Mouse (Mus musculus): ENCODE results near the gene Kpnb1.
A peak's percentile ranks its signal among the peaks of the same experiment; 100 is the strongest.

The Kpnb1 gene

DNA sequence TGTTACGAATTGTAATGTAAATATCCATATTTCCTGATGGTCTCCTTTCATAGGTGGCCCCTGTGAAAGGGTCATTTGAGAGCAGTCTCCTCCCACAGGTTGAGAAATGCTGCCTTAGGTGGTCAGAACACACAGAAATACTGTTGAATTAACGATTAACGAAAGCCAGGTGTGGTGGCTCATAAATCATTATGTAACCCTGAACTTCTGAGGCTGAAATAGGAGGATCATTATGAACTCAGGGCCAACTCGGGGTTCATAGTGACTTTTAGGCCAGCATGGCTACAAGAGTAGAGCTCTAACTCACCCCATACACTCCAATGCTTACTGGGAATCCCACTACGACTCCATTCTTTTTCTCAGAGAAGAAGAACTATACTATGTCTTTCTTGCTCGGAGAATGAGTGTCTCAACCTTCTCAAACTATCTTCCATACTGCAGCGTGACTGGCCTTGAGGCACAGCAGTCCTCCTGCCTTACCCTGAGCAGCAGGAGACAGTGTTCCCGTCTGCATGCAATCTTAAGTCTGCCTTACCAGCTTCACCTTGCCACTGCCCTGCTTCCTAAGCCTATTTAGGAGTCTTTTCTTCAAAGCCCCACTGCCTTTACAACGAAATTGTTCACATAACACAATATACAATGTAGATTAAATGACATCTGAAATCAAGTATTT lies 23.2 kb upstream of the Kpnb1 start:
- Histone ChIP-seq H3K4me3 (replicated peaks; ENCODE audit: low read length) (no peak overlapping the region), H3K9me3 (ENCODE audit: low read length) (no peaks in the 10 kb centered on the region), H3K4me1 (replicated peaks; ENCODE audit: low read depth, low read length) (peaks cover 73% of the 10 kb centered on the region), H3K36me3 (ENCODE audit: insufficient read depth, low read length) (peaks cover 99% of the 10 kb centered on the region), H3K27me3 (ENCODE audit: insufficient read depth, low read length) (no peaks in the 10 kb centered on the region)
- TF ChIP-seq NANOG (IDR thresholded peaks at IDR 0.05; ENCODE audit: borderline replicate concordance, low read length) (no peak), CTCF (conservative IDR thresholded peaks at IDR 0.05; ENCODE audit: low read length) (no peak), POU5F1 (IDR thresholded peaks at IDR 0.05; ENCODE audit: borderline replicate concordance, low read length) (no peak)

DNA sequence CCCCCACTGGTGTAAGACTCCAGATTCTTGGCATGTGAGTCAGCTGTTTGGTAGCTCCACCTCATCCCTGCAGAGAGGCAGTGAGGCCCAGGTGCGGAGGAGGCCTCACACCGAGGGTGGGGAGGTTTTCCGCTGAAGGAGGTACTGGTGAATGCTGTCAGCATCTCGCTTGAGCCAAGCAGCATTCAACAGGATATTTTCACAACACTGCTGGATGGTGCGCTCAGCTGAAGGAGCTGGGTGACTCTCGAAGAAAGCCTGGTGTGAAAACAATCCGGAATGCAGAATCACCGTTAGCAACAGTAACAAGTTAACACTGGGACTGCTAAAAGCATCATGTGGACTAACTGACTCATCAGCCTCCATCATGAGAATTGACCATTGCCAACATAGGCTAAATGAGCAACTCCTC lies 19.3 kb upstream of the Kpnb1 start:
- Histone ChIP-seq H3K36me3 (ENCODE audit: insufficient read depth, low read length) (peaks cover 62% of the 10 kb centered on the region), H3K27me3 (ENCODE audit: insufficient read depth, low read length) (no peaks in the 10 kb centered on the region), H3K9me3 (ENCODE audit: low read length) (no peaks in the 10 kb centered on the region), H3K4me1 (replicated peaks; ENCODE audit: low read depth, low read length) (peaks cover 63% of the 10 kb centered on the region), H3K4me3 (replicated peaks; ENCODE audit: low read length) (no peak overlapping the region)
- no peak for TF ChIP-seq POU5F1 (IDR thresholded peaks at IDR 0.05; ENCODE audit: borderline replicate concordance, low read length)
- no peak for TF ChIP-seq CTCF (conservative IDR thresholded peaks at IDR 0.05; ENCODE audit: low read length)
- TF ChIP-seq NANOG (IDR thresholded peaks at IDR 0.05; ENCODE audit: borderline replicate concordance, low read length), result no peak

- Histone ChIP-seq H3K4me3 (replicated peaks; ENCODE audit: low read length) (no peak overlapping the region), H3K27me3 (ENCODE audit: insufficient read depth, low read length) (no peaks in the 10 kb centered on the region; the same call in 1 of the 2 replicates), H3K36me3 (ENCODE audit: insufficient read depth, low read length) (no peaks in the 10 kb centered on the region), H3K4me1 (replicated peaks; ENCODE audit: low read depth, low read length) (peaks cover 42% of the 10 kb centered on the region), H3K9me3 (ENCODE audit: low read length) (no peaks in the 10 kb centered on the region)
- no peak for TF ChIP-seq NANOG (IDR thresholded peaks at IDR 0.05; ENCODE audit: borderline replicate concordance, low read length)
- TF ChIP-seq POU5F1 (IDR thresholded peaks at IDR 0.05; ENCODE audit: borderline replicate concordance, low read length), result no peak
- TF ChIP-seq CTCF (conservative IDR thresholded peaks at IDR 0.05; ENCODE audit: low read length), result no peak
Measured at GRCm38 (mm10) chr11:97199519-97199918, 11.8 kb upstream of the Kpnb1 start.

- Histone ChIP-seq H3K4me3 (replicated peaks; ENCODE audit: low read length) (no peak overlapping the region), H3K9me3 (ENCODE audit: low read length) (no peaks in the 10 kb centered on the region), H3K27me3 (ENCODE audit: insufficient read depth, low read length) (no peaks in the 10 kb centered on the region; the same call in 1 of the 2 replicates), H3K4me1 (replicated peaks; ENCODE audit: low read depth, low read length) (peaks cover 46% of the 10 kb centered on the region), H3K36me3 (ENCODE audit: insufficient read depth, low read length) (no peaks in the 10 kb centered on the region)
- TF ChIP-seq POU5F1 (IDR thresholded peaks at IDR 0.05; ENCODE audit: borderline replicate concordance, low read length) (no peak), CTCF (conservative IDR thresholded peaks at IDR 0.05; ENCODE audit: low read length) (peak; percentile 95), NANOG (IDR thresholded peaks at IDR 0.05; ENCODE audit: borderline replicate concordance, low read length) (no peak)
Measured at GRCm38 (mm10) chr11:97198601-97199000, 10.9 kb upstream of the Kpnb1 start.

DNA sequence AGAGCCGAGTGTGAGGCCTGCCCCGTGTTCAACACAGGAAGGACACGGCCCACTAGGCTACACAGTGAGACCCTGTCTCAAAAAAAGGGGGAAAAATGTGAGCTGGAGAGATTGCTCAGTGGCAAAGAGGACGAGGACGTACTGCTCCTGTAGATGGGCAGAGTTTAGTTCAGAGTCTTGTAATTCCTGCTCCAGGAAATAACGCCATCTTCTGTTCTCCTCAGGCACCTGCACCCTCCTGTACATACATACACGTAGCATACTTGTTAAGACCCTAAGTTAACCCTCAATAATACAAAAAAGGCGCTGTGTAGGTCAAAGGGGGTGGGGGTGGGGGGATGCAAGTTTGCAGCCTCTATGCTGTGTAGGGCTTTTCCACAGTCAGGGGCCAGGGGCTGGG lies 9.3 kb upstream of the Kpnb1 start:
- peaks cover 58% of the 10 kb centered on the region for H3K4me1 ChIP-seq (replicated peaks; ENCODE audit: low read depth, low read length)
- TF ChIP-seq POU5F1 (IDR thresholded peaks at IDR 0.05; ENCODE audit: borderline replicate concordance, low read length) (no peak), CTCF (conservative IDR thresholded peaks at IDR 0.05; ENCODE audit: low read length) (peak; percentile 41)
- no peaks in the 10 kb centered on the region; the same call in 1 of the 2 replicates for H3K27me3 ChIP-seq (ENCODE audit: insufficient read depth, low read length)
- no peaks in the 10 kb centered on the region for H3K9me3 ChIP-seq (ENCODE audit: low read length)
- no peaks in the 10 kb centered on the region for H3K36me3 ChIP-seq (ENCODE audit: insufficient read depth, low read length)
- peak overlapping the region; percentile 46 for H3K4me3 ChIP-seq (replicated peaks; ENCODE audit: low read length)

DNA sequence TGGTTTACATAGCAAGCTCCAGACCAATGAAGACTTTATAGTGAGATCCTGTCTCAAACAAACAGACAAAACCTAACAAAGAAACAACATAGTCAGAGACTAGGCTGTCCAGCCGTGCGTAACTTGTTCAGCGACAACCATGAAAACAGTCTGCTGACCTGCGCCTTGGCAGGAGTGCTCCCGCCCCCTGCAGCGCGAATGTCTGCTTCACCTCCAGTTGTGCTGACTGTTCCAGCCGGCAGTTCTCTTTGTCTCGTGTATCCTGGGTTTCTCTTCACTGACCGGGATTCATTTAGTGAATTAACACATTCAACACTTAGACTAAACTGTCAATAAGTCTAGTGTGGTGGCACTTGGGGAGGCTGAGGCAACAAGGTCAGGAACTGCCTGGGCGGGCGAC lies 8.9 kb upstream of the Kpnb1 start:
- Histone ChIP-seq H3K27me3 (ENCODE audit: insufficient read depth, low read length) (no peaks in the 10 kb centered on the region; the same call in 1 of the 2 replicates), H3K4me1 (replicated peaks; ENCODE audit: low read depth, low read length) (peaks cover 58% of the 10 kb centered on the region), H3K36me3 (ENCODE audit: insufficient read depth, low read length) (no peaks in the 10 kb centered on the region), H3K9me3 (ENCODE audit: low read length) (no peaks in the 10 kb centered on the region), H3K4me3 (replicated peaks; ENCODE audit: low read length) (peak overlapping the region; percentile 46)
- TF ChIP-seq CTCF (conservative IDR thresholded peaks at IDR 0.05; ENCODE audit: low read length) (no peak), POU5F1 (IDR thresholded peaks at IDR 0.05; ENCODE audit: borderline replicate concordance, low read length) (no peak), NANOG (IDR thresholded peaks at IDR 0.05; ENCODE audit: borderline replicate concordance, low read length) (no peak)

DNA sequence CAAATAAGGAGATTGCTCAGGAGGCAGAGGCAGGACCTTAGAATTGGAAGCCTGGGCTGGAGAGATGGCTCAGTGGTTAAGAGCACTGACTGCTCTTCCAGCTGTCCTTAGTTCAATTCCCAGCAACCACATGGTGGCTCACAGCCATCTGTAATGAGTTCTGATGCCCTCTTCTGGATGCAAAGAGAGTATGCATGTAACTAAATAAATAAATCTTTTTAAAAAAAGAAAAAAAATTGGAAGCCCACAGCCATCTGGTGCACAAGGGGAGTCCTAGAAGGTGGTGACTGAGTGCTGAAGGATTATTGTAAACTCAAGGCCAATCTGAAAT lies 4.9 kb upstream of the Kpnb1 start:
- Histone ChIP-seq H3K4me3 (replicated peaks; ENCODE audit: low read length) (no peak overlapping the region), H3K27me3 (ENCODE audit: insufficient read depth, low read length) (no peaks in the 10 kb centered on the region), H3K4me1 (replicated peaks; ENCODE audit: low read depth, low read length) (peaks cover 70% of the 10 kb centered on the region), H3K36me3 (ENCODE audit: insufficient read depth, low read length) (0 out of 2 replicates have a peak, but pooled peaks cover 4% of the 10 kb centered on the region), H3K9me3 (ENCODE audit: low read length) (no peaks in the 10 kb centered on the region)
- TF ChIP-seq CTCF (conservative IDR thresholded peaks at IDR 0.05; ENCODE audit: low read length) (no peak), NANOG (IDR thresholded peaks at IDR 0.05; ENCODE audit: borderline replicate concordance, low read length) (no peak), POU5F1 (IDR thresholded peaks at IDR 0.05; ENCODE audit: borderline replicate concordance, low read length) (no peak)

DNA sequence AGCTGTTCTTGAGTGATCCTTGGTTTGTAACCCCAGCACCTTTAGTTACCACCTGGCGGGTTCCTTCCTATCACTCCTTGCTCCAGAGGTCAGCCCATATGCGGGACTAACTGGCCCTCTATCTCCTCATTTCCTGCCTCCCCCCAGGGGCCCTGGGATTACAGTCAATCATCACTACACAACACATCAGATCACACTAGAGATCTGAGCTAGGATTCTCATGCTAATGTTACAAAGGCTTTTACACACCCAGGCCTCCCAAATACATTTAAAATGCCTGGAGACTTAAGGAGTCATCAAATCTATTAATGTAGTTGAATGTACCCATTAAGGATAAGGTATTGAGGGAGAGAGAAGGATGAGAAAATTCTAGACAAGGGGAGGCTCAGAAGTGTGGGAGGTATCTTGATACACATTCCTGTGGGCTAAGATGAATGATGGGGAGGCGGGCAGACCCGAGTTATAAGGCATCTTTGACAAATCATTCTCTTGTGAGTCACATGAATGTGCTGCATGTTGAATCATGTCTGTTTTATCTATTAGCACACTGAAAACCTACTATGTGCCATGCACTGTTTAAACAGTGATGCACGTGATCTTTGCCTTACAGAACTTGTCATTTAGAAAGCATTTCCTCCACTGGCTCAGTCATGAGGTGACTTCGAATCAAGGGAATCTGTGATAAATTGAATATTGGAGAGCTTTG lies 4.4 kb upstream of the Kpnb1 start:
- no peak for TF ChIP-seq CTCF (conservative IDR thresholded peaks at IDR 0.05; ENCODE audit: low read length)
- peak; percentile 98 for TF ChIP-seq NANOG (IDR thresholded peaks at IDR 0.05; ENCODE audit: borderline replicate concordance, low read length)
- no peak for TF ChIP-seq POU5F1 (IDR thresholded peaks at IDR 0.05; ENCODE audit: borderline replicate concordance, low read length)
- 0 out of 2 replicates have a peak, but pooled peaks cover 4% of the 10 kb centered on the region for H3K36me3 ChIP-seq (ENCODE audit: insufficient read depth, low read length)
- H3K9me3 ChIP-seq (ENCODE audit: low read length), result no peaks in the 10 kb centered on the region

More for the DNA sequence above, 4.4 kb upstream of the Kpnb1 start:
- Histone ChIP-seq H3K4me1 (replicated peaks; ENCODE audit: low read depth, low read length) (peaks cover 65% of the 10 kb centered on the region), H3K27me3 (ENCODE audit: insufficient read depth, low read length) (no peaks in the 10 kb centered on the region), H3K4me3 (replicated peaks; ENCODE audit: low read length) (no peak overlapping the region)

Data from E14TG2a.4 (cell line).